Mouse (Mus musculus): ENCODE measurements at regions not wholly inside any gene's neighbourhood (a gene's known extent, or its start where the extent isn't known, plus 50 kb on each side); places are given as distances from the start of the nearest gene placed in this dataset.

DNA sequence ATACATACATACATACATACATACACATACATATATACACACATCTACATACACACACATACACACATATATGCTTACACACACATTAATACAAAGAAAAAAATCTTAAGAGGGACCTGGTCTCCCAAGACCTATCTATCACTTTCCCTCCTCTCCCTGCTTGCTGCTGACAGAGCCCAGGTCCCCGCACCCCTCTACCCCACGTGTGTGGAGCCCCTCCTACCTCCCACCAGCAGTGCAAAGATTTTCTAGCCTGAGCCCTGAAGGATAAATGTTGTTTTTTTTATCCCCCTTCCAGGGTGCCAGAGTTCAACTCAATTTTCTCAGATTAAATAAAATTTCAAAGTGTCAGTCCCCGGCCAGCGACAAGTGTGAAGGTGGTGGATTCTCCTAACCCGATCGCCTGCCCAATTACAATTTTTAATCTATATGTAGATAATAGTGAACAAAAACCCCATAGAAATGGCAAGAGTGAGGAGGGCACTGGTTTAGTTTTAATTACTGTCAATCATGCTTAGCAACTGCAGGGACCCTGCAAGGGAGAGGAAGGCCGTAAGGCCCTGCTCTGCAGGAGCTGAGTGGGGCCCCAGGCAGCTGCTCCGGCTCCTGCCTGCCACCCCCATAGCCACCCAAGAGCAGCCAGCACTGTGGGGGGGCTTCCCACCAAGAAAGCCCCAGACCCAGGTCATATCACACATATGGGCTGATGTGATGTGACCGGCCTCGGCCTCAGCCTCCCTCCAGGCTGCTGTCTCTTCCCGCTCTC, 85.7 kb downstream of the Cryba4 start:
- no peak overlapping the region for H3K4me3 ChIP-seq (ENCODE audit: low read depth, low read length)
- WGBS = 31% methylated on average over 11 of the region's 11 CpGs
- H3K4me1 ChIP-seq (ENCODE audit: insufficient read depth, low read length) = no peaks in the 10 kb centered on the region; the same call in 1 of the 2 replicates
- no peak overlapping the region for H3K27ac ChIP-seq (ENCODE audit: low read depth, low read length)
- ATAC-seq (ENCODE audit: low FRiP score) = no peak
- H3K36me3 ChIP-seq (ENCODE audit: insufficient read depth, low read length) = no peaks in the 10 kb centered on the region
- no peak overlapping the region for H3K9ac ChIP-seq (replicated peaks; ENCODE audit: low read length, poor library complexity, severe bottlenecking)
- no peaks in the 10 kb centered on the region for H3K9me3 ChIP-seq (ENCODE audit: low read length)
- no peak for DNase-seq (ENCODE audit: low spot score)
- TF ChIP-seq CTCF (IDR thresholded peaks at IDR 0.05) = no peak
- H3K4me2 ChIP-seq (ENCODE audit: low read depth, low read length, poor library complexity, severe bottlenecking) = no peak overlapping the region
- no peaks in the 10 kb centered on the region; the same call in 1 of the 2 replicates for H3K27me3 ChIP-seq (ENCODE audit: insufficient read depth, low read length)

DNA sequence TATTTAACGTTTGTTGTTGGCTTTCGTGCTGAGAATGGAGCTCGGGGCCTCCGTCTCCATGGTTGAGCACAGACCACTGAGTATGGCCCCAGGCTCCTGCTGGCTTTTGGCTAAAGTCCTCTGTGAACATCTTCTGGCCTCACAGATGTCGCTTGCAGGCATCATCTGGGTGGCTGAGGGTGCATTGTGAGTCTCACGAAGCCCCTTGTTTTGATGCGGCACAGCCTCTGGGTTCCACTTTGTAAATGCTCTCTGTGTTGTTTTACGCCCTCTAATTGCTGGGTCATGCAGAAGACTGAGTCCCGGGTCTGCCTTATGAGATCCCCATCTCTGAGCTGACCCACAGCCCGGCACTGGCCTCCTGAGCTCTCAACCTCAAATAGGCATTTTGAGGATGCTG, 84.5 kb downstream of the Cryba4 start:
- Histone ChIP-seq H3K4me1 (ENCODE audit: insufficient read depth, low read length) (no peaks in the 10 kb centered on the region; the same call in 1 of the 2 replicates), H3K4me2 (ENCODE audit: low read depth, low read length, poor library complexity, severe bottlenecking) (no peak overlapping the region), H3K9ac (replicated peaks; ENCODE audit: low read length, poor library complexity, severe bottlenecking) (no peak overlapping the region), H3K36me3 (ENCODE audit: insufficient read depth, low read length) (no peaks in the 10 kb centered on the region), H3K4me3 (ENCODE audit: low read depth, low read length) (no peak overlapping the region), H3K27me3 (ENCODE audit: insufficient read depth, low read length) (no peaks in the 10 kb centered on the region), H3K9me3 (ENCODE audit: low read length) (no peaks in the 10 kb centered on the region), H3K27ac (ENCODE audit: low read depth, low read length) (no peak overlapping the region)
- no peak for TF ChIP-seq CTCF (IDR thresholded peaks at IDR 0.05)
- DNase-seq (ENCODE audit: low spot score) = no peak
- 42% methylated on average over 10 of the region's 10 CpGs for WGBS
- ATAC-seq (ENCODE audit: low FRiP score) = no peak

DNA sequence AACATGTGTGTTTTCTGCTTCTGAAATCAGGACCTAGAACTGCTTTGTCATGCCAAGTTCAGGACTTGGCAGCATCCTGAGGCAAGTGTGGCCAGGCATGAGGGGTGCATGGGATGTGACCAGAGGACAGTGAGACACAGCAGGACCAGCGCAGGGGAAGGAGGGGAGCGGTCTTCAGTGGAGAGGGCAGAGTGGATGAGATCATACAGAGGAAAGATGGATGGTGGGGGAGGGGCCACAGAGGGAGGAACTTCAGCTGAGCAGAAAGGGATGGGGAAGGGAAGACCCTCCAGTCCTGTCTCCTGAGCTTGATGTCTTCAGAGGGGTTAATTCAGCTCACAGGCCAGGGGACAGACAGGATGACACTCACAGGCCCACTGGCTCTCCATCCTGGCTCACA, 81.0 kb downstream of the Cryba4 start:
- Histone ChIP-seq H3K4me3 (ENCODE audit: low read depth, low read length) (no peak overlapping the region), H3K9ac (replicated peaks; ENCODE audit: low read length, poor library complexity, severe bottlenecking) (no peak overlapping the region), H3K4me2 (ENCODE audit: low read depth, low read length, poor library complexity, severe bottlenecking) (no peak overlapping the region), H3K9me3 (ENCODE audit: low read length) (no peaks in the 10 kb centered on the region), H3K4me1 (ENCODE audit: insufficient read depth, low read length) (no peaks in the 10 kb centered on the region), H3K36me3 (ENCODE audit: insufficient read depth, low read length) (no peaks in the 10 kb centered on the region), H3K27ac (ENCODE audit: low read depth, low read length) (no peak overlapping the region), H3K27me3 (ENCODE audit: insufficient read depth, low read length) (no peaks in the 10 kb centered on the region)
- WGBS = 86% methylated on average over 2 of the region's 2 CpGs
- ATAC-seq (ENCODE audit: low FRiP score) (no peak), DNase-seq (ENCODE audit: low spot score) (no peak)
- TF ChIP-seq CTCF (IDR thresholded peaks at IDR 0.05) = no peak

DNA sequence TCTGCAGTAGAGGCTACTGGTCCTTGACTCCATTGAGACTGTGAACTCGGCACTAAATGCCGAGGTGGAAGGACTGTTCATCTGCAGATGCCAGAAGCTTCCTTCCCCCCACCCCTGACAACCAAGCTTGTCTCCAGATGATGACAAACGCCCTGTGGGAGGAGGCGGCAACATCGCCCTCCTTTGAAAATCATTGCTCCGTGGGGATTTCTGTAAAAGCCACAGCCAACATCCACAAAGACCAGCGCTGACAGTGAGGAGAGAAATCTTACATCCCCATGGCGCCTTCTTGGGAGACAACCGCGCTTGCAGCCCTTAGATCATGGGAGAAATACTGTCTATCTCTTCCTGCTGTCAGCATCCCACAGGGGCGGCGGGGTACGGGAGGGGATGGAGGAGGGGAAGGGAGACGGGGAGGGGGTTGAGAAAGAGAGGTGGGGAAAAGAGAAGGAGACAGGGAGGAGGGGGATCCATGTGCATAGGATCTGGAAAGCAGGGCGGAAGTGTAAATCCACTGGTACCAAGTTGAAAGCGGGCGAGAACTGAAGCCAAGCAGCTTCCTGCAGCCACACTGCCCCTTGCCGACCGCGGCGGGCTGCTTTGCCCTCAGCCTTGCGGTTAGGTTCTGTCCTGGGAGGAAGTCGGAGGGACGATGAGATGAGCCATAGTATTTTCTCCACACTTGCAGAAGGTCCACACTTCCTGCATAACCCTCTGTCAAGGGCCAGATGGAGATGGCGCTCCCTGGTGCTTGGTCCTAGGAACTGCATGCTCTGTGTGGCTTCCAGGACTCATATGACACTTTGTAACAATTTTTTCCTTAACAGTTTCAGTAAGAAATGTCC, 72.9 kb downstream of the Cryba4 start:
- H3K36me3 ChIP-seq (ENCODE audit: insufficient read depth, low read length) = no peaks in the 10 kb centered on the region
- no peaks in the 10 kb centered on the region for H3K9me3 ChIP-seq (ENCODE audit: low read length)
- H3K4me2 ChIP-seq (ENCODE audit: low read depth, low read length, poor library complexity, severe bottlenecking) = peak overlapping the region; percentile 39
- TF ChIP-seq CTCF (IDR thresholded peaks at IDR 0.05) = peak; percentile 77
- H3K9ac ChIP-seq (replicated peaks; ENCODE audit: low read length, poor library complexity, severe bottlenecking) = peak overlapping the region; percentile 24; the same call in 1 of the 2 replicates
- no peaks in the 10 kb centered on the region for H3K4me1 ChIP-seq (ENCODE audit: insufficient read depth, low read length)
- ATAC-seq (ENCODE audit: low FRiP score) = 0 out of 2 replicates have a peak, but pooled peaks have one; percentile 27
- no peaks in the 10 kb centered on the region for H3K27me3 ChIP-seq (ENCODE audit: insufficient read depth, low read length)
- peak overlapping the region; percentile 18; the same call in 1 of the 2 replicates for H3K27ac ChIP-seq (ENCODE audit: low read depth, low read length)
- WGBS = 22% methylated on average over 25 of the region's 25 CpGs
- DNase-seq (ENCODE audit: low spot score) = peak; percentile 55
- H3K4me3 ChIP-seq (ENCODE audit: low read depth, low read length) = peak overlapping the region; percentile 15; the same call in 1 of the 2 replicates

- Histone ChIP-seq H3K27ac (ENCODE audit: low read depth, low read length) (no peak overlapping the region), H3K36me3 (ENCODE audit: insufficient read depth, low read length) (no peaks in the 10 kb centered on the region), H3K9me3 (ENCODE audit: low read length) (no peaks in the 10 kb centered on the region), H3K4me1 (ENCODE audit: insufficient read depth, low read length) (no peaks in the 10 kb centered on the region), H3K4me2 (ENCODE audit: low read depth, low read length, poor library complexity, severe bottlenecking) (no peak overlapping the region), H3K27me3 (ENCODE audit: insufficient read depth, low read length) (no peaks in the 10 kb centered on the region), H3K9ac (replicated peaks; ENCODE audit: low read length, poor library complexity, severe bottlenecking) (no peak overlapping the region), H3K4me3 (ENCODE audit: low read depth, low read length) (no peak overlapping the region)
- ATAC-seq (ENCODE audit: low FRiP score) = no peak
- DNase-seq (ENCODE audit: low spot score) = peak; percentile 48
- TF ChIP-seq CTCF (IDR thresholded peaks at IDR 0.05) = peak; percentile 80
- WGBS = 48% methylated on average over 8 of the region's 8 CpGs
These were observed 69.5 kb downstream of the Cryba4 start for GRCm38 (mm10) chr5:112182775-112183174.

GRCm38 (mm10) chr5:112195667-112196066, 56.7 kb downstream of the Cryba4 start:
- Histone ChIP-seq H3K9ac (replicated peaks; ENCODE audit: low read length, poor library complexity, severe bottlenecking) (no peak overlapping the region), H3K36me3 (ENCODE audit: insufficient read depth, low read length) (no peaks in the 10 kb centered on the region), H3K4me1 (ENCODE audit: insufficient read depth, low read length) (no peaks in the 10 kb centered on the region), H3K4me2 (ENCODE audit: low read depth, low read length, poor library complexity, severe bottlenecking) (no peak overlapping the region), H3K4me3 (ENCODE audit: low read depth, low read length) (no peak overlapping the region), H3K27me3 (ENCODE audit: insufficient read depth, low read length) (no peaks in the 10 kb centered on the region), H3K27ac (ENCODE audit: low read depth, low read length) (no peak overlapping the region), H3K9me3 (ENCODE audit: low read length) (no peaks in the 10 kb centered on the region)
- WGBS = 70% methylated on average over 6 of the region's 6 CpGs
- ATAC-seq (ENCODE audit: low FRiP score) (no peak), DNase-seq (ENCODE audit: low spot score) (no peak)
- no peak for TF ChIP-seq CTCF (IDR thresholded peaks at IDR 0.05)
